Mouse (Mus musculus) layer of hippocampus, postnatal 36 days (tissue): ENCODE data around the gene Dnajb8. TPM values are rescaled to one million over a fixed set of nuclear protein-coding genes. Genes with fewer than 3 reads are reported as not detected.

Experiments used
- DNase-seq, 2 experiments: peaks; one replicate each; pipeline ENCODE4 v3.0.0; 2022
- total RNA-seq, 2 experiments: library from RNA; stranded (reverse); gene quantifications; 2 replicates each; pipeline ENCODE4 v1.2.3; 2021

Dnajb8 gene
- total RNA-seq, 2 experiments from 2014 or later, result not detected

- no peak for DNase-seq
These were observed 22.1 kb upstream of the Dnajb8 start for GRCm38 (mm10) chr6:88199718-88200692.

GRCm38 (mm10) chr6:88200693-88201609 is 21.1 kb upstream of the Dnajb8 start:
- no peak for DNase-seq

GRCm38 (mm10) chr6:88201926-88202700 is 20.0 kb upstream of the Dnajb8 start:
- DNase-seq, result no peak

DNA sequence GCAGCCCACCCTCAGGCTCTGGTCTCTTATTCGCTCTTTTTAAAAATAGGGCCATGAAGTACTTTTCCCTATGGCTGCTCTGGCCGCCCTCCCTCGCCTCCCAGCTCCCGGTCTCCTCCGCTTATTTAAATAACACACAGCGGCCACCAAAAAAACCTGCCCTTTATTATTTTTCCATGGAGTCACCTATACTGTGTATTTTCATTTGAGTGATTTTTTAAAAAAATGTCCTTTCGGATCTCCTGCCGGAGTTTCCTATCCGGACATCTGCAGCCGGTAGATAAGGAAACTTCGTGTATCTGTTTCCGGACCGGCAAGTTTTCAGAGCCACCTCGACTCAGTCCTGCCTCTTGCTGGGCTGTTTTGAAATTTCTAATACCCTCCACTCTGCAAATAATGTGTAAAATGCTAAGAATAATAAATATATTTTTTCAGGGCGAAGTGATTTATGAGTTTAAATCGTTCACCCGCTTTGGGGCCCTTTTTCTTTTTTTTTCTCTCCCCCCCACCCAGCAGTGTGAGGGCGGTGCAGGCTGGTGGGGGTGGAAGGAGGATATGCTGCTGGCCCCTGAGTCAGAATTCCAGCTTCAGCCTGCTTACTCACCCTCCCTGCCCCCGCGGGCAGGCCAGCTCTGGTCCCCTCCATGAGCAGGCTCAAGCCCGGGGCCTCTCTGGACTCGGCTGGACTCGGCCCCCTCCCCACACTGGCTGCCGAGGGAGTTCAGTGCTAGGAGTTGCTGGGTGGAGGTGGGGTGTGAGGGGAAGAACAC is 19.0 kb upstream of the Dnajb8 start:
- no peak for DNase-seq

DNA sequence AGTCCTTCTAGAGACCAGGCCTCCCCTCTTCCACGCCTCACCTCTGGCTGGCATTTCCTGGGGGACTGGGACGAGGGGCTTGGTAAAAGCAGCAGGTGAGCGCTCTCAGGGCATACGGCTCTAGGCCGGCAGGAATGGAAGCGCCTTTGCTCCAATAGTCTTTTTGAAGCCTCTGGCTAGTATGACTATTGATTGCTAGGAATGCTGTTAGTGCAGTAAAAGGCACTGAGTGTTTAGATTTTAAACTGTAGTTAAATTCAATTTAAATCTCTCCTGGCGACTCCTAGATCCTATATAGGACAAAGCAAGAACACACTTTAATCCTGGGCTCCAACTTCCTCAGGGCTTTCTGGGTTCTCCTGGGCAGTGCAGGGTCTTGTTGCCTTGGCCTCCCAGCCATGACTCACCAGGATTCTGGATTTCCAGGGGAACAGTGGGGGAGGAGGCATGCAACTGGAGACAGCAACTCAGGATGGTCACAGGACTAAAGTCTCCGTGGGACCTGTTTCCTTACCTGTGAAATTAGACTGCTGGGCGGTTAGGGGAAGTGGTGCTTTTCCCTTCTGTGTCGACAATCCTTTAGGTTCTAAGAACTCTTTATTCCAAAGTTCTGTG is 18.2 kb upstream of the Dnajb8 start:
- no peak for DNase-seq

GRCm38 (mm10) chr6:88204531-88205385 is 17.3 kb upstream of the Dnajb8 start:
- no peak for DNase-seq

GRCm38 (mm10) chr6:88205386-88205700 is 16.7 kb upstream of the Dnajb8 start:
- DNase-seq, result no peak

DNA sequence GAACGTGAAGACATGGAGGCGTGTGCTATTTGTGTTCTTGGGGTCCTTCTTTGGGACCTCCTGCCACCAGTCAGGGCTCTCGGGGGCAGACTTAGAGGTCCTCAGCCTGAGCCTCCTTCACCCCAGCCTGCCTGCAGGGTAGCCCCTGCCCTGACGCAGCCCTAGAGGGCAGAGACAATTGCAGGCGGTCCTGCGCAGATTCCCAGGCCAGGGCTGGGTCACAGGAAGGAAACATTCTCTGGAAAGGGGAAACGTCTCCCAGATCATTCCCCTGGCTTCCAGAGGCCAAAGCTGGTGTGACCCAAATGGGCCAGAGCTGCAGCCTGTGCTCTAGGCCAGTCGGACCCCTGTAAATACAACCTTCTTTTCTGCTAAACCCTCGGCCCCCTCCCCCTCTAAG is 16.1 kb upstream of the Dnajb8 start:
- DNase-seq, result no peak

- DNase-seq, result no peak
These were observed 15.5 kb upstream of the Dnajb8 start for GRCm38 (mm10) chr6:88206566-88206965.

- DNase-seq, result no peak
These were observed 14.6 kb upstream of the Dnajb8 start for GRCm38 (mm10) chr6:88207403-88208033.

DNA sequence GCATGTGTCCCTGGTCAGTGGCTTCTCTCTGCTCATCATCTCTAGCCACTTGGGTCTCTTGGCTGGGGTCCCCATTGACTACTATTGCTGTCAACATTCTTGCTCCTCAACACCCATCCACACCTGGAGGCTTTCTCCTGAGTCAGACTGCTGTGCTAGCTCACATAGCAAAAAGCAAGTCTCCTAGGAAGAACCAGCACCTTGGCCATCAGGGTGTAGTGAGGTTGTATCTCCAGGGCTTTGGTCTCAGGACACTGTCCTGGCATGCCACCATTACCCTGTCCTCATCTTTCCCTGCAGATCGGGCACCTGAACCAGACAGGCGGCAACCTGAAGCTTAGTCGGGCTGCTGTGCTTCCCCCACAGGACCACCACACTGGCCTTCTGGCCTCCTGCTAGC is 13.7 kb upstream of the Dnajb8 start:
- no peak for DNase-seq

GRCm38 (mm10) chr6:88209453-88209852 is 12.6 kb upstream of the Dnajb8 start:
- no peak for DNase-seq

DNA sequence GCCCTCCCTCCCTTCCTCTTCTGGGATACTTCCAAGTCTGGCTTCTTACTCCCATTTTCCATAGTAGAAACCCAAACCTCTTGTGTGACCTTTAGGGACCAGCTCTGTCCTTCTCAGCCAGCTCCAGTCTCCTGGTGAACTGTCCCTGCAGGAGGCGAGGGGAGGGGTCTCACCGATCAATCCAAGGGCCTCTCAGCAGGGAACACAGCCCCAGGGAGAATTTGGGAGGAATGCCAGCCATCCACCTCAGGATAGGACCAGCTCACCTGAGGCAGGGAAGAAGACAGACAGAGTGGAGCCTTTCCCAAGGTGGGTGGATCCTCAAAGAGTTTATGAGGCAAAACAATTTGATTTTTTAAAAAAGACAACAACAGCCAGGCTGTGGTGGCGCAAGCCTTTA is 11.9 kb upstream of the Dnajb8 start:
- DNase-seq, result no peak

- DNase-seq, result no peak
These were observed 6.3 kb upstream of the Dnajb8 start for GRCm38 (mm10) chr6:88215797-88216196.

DNA sequence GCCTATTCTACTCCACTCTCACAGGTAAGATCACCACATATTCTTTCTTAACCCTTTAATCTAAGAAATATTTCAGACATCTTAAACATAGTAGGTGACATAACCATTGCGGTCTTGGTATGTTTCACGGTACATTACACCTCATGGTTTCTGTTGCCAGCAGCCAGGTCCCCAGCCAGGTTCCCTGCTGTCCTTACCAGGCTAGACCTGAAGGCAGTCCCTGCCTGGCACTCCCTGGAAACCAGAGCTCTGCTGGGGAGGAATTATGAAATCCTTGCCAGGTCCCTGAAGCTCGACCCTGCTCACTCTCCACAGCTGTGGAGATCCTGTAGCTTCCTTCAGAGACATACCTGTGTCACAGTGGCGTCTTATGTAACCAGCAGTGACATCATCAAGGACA is 5.9 kb upstream of the Dnajb8 start:
- no peak for DNase-seq

DNA sequence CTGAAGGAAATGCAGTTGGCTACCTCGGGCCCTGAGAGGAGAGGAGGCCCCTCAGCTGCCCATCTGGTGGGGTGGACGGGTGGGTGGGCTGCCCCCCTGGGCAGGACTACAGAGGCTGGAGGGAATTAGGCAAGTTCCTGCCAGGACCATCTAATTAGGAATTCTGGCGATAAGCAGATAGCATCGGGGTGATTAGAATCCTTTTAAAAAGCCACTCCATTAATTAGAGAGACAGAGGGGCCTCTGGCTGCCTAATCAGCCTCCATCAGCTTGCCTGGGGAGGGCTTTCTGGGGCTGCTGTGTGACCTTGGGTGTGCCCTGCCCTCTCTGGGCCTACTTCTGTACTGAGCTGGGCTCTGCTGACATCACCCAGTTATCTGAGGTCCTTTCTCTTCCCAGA is 3.0 kb upstream of the Dnajb8 start:
- no peak for DNase-seq

GRCm38 (mm10) chr6:88226570-88226994 is 4.5 kb downstream of the Dnajb8 start:
- no peak for DNase-seq

- DNase-seq, result no peak
These were observed 5.5 kb downstream of the Dnajb8 start for GRCm38 (mm10) chr6:88227537-88227936.

- DNase-seq, result no peak
These were observed 7.2 kb downstream of the Dnajb8 start for GRCm38 (mm10) chr6:88229221-88229620.

DNA sequence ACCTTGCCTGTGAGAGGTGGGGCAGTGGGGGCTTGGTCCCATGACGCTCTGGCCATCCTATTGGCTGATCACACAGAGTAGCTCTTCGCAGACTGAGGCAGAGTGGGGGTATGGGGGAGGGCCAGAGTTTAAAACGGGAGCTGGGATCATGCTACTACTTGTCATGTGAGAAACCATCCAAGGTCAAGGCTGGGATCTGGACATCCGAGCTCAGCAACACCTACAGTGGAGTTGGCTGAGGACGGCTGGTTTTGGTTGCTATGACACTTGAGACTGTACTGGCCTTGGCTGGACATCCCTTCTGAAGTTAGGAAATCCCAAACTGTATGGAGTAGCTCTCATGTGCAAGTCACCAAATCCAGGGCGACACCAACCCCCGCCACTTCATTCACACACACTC is 9.8 kb downstream of the Dnajb8 start:
- no peak for DNase-seq
